Mouse (Mus musculus) cerebellum, adult 2 months (tissue): ENCODE data around the gene Cdk18.

ENCODE experiments used
- CTCF ChIP-seq: fragments of 200-500 bp; IDR thresholded peaks from 2 replicates; pipeline ENCODE4 v1.5.1; 2011; ENCODE audit warnings: low read depth, mild to moderate bottlenecking, control low read depth, low read length, moderate library complexity, borderline replicate concordance; ENCODE audit not compliant: insufficient read depth
- POLR2A ChIP-seq: fragments of 200-500 bp; IDR thresholded peaks from 2 replicates; pipeline ENCODE4 v1.6.1; 2011; ENCODE audit warnings: low read length, control low read depth, borderline replicate concordance; ENCODE audit not compliant: insufficient read depth

DNA sequence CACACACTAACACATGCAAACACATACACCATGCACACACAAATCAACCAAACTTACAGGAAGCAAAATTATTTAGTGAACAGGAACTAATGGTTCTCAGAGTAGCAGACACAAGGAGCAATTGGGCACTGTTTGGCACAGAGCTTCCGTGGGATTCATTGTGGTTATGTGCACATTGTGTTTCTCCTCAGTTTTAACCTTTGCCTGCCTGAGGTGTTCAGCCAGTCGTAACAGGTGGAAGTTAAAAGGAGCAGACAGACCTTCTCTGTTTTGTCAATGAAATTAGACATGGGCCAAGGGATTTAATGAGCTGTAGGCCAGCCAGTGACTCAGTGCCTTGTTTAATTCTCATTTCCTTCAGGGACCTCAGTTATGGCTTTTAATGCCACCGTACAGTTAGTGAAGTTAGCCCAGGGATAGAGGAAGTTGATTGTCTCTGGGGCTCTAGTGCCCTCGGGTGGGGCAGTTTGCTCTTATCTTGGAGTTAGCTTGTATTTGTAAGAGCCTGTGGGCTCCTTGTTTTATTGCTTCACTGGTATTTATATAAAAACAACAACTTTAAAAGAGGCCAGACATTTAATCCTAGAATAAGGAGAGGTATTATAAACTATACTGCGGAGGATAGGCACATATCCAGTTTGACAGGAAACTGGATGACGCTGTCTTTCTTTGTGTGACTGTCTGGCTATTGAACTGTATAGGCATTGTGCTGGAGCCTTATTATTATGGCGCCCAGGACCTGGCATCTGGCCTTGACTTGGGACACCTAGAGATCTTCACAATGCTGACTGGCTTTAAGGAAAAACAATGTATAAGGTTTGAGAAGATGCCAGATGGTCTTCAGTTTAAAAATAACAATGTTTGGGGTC, 54.1 kb downstream of the Cdk18 start:
- TF ChIP-seq CTCF, result no peak
- TF ChIP-seq POLR2A, result no peak
